Mouse (Mus musculus) layer of hippocampus, adult 9-10 months (tissue): Measurements from ENCODE around the gene Tyw5.

Experiments
- DNase-seq: peaks from one replicate; pipeline ENCODE4 v3.0.0; 2022; ENCODE audit warnings: low spot score

Tyw5 gene

DNA sequence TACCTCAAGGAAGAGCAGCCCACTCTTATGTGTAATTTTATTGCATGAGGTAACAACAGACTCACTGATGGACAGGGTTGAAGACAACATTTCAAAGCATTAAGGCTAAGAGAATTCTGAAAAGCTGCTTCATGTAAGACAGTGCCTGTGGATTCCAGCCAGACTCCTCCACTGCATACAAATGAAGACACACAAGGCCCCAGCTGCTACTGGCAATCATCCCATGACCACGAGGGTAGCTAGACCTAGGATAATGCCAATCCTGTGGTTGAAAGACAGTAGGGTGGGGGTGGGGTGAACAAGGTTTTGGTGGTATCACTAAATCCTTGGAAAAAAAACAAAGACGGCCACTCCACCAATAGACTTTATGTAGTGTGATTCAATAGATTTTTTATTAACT, 19.0 kb downstream of the Tyw5 start:
- peak; percentile 50 for DNase-seq

DNA sequence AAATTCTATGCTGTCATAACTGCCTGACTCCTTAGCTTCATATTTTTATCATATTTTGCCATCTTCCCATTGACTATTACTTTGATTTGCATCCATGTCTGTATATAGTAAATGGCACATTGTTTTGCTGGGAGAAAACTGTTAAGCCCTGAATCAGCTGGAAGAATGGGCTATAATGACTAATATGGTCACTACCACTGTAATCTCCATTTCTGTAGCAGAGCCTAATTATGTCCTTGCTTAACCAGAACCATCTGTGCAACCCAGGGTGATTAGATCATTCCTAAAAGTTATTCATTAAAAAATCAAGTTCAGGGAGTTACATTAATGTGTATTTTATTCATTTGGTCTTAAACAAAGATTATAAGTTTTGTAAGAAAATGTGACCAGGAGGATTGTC, 20.4 kb downstream of the Tyw5 start:
- DNase-seq: no peak

DNA sequence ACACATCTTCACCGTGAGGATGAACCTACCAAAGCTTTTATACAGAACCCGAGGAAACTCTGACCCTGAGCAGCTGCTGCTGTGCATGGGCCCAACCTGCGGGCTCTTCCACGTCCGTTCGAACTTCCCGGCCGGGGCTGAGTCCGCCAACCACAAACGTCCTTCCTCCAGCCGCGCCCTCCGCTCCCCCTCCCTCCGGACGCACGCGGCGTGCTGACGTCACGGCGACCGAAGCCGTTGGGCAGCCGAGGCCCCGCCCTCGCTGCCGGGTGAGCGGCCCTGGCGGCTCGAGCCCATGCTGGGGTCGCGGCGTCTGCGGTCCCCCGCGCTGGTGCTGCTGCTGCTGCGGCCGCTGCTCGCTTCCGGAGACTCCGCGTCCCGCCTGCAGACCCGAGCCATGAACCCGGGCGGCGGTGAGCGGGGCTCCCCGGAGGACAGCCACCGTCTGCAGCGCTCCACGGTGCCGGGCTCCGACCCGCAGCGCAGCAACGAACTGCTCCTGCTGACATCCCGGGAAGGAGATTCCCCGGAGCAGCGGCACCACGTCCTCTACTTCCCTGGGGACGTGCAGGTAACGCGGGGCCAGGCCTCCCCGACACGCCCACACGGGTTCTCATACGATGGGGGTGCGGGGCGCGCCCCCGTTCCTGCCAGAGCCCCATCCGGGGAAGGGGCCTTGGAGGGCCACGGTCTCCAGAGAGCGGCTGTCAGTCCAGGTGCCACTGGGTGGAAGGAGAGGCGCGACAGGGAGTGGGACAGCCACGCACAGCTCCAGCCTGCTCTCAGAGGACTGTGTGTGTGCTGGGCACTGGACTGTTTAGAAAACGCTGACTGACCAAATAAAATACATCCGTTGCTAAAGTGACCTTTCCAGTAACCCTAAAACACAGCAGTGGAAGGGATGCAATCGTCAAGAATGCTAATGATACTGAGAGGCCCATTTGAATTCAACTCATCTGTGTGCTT, 29.2 kb downstream of the Tyw5 start, which contains the start of gene 1700066M21Rik:
Gene 1700066M21Rik (plus strand): TSS at position 245 of the 966 bp plus-strand sequence.
- DNase-seq: peak; percentile 80

DNA sequence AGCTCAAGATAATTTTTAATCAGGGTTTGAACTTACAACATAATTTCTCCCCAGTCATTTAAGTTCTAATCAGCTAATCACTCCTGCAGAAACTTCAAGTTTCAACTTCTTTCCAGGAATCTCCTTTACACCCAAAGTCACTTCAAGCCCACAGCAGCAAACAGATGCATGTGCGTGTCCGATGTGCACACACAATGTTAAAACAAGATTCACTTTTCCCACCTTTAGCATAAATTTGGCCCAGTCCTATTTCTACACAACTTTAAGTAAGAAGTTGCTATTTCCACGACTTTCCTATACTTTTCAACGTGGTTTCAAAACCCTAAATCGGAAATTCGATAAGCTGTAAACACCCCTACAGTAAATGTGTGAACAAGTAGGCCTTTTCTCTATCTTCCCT, 30.1 kb downstream of the Tyw5 start:
- no peak for DNase-seq

DNA sequence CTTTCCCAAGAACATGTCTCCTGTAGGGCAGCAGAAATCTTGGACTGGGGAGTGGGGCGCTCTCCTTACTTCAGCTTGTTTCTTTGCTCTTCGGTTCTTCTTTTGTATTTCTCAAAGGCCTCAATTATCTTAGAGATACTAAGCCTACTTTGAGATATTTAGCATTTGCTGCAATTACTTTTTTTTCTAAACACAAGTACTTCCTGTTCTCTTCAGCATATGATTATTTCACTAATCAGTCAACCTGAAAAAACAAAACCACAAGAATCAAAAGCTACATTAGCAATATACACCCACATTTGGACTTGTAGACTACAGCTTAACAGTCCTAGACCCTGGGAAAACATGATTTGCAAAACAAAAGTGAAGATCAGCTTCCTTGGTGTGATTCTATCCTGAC, 31.6 kb downstream of the Tyw5 start:
- no peak for DNase-seq

DNA sequence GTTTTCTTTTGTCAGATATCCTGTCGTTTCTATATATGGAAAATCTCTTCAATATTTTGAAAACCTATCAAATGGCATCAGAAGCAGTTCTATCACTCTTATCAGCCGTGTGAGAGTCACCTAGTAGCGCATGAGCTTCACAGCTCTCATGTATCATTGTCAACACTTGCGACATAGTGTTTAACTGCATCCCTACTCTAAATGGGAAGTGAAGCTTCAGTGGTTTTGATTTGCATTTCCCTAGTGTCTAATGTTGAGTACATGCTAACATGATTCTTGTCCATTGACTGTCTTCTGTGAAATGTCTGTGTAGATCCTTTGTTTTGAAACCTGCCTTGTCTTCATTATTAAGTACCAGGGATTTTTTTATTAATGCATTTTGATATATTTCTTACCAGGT, 36.5 kb downstream of the Tyw5 start:
- DNase-seq: no peak

DNA sequence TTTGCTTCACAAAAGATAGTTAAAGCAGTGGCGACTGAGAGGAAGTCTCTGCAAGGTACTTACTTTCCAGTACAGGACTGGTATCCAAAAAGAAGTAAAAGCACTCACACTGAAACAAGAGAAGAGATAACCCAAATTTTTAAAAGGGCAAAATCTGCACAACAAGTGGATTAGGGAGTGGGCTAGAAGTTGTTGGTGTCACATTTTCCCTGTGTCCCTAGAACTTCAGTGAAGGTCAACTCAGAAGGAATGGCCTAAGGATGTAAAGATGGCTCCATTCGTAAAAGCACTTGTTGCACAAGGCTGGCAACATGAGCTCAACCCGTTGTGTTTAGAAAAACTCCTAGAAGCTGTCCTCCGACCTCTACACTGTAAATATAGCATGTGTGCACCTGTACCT, 37.8 kb downstream of the Tyw5 start:
- no peak for DNase-seq

DNA sequence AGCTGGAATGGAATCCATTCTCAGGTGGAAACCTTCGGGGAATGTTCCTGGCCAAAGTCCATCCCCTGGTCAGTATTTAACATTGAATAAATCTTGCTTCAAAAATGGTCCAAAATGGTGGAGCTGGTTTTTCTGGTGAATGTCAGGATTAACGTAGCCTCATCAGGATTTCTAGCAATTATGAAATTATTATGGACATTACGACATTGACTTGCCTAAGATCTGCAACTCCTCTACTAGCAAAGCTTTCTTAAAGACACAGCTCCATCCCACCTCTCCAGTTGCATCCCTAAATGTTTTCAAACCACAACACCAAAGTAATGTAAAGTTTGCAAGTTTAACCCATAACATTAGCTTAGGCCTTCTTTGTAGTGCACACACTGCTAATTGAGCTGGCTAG, 39.5 kb downstream of the Tyw5 start:
- no peak for DNase-seq

DNA sequence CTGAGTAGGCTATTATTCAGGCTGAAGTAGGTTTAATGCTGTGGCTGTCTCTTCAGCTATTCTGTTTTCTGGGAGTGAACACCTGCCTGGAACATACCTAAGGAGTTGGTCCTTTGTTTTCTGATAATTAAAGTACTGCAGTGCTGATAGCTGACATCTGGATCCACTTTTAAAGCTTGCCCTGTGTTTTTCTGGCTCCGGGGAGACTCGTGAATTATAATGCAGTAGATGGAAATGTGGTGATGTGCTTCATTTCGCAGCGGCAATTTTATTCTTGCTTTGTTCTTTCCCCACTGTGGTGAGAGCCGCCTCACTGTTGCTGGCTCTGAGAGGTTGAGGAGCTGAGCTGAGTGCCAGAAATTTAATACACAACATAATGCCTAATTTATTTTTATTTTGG, 48.4 kb downstream of the Tyw5 start:
- DNase-seq: no peak

DNA sequence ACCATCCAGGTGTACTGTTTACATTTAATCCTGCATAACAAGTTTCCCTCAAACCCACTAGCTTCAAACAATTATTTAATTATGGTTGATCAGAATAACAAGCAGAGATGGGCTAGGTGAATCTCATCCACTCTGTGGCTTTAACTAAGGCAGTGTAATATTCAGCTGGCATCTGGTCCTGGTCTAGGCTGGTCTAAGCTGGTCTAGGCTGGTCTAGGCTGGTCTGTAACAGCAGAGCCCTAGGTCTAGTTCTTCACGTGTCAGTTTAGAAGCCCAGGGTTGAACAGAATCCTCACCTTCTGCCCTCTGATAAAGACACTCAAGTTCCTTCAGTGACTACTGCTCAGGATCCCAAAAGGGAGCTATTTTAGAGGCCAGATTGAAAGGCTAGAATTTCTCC, 55.0 kb downstream of the Tyw5 start:
- DNase-seq: no peak

DNA sequence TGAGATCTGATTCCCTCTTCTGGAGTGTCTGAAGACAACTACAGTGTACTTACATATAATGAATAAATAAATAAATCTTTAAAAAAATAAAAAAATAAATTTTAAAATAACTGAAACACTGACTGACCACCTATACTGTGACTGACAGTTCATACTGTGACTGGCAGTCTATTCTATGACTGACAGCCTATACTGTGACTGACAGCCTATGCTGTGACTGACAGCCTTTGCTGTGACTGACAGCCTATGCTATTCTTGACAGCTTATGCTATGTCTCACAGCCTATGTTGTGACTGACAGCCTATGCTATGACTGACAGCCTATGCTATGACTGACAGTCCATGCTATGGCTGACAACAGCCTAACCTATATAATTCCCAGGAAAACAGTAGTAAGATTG, 59.4 kb downstream of the Tyw5 start:
- no peak for DNase-seq

DNA sequence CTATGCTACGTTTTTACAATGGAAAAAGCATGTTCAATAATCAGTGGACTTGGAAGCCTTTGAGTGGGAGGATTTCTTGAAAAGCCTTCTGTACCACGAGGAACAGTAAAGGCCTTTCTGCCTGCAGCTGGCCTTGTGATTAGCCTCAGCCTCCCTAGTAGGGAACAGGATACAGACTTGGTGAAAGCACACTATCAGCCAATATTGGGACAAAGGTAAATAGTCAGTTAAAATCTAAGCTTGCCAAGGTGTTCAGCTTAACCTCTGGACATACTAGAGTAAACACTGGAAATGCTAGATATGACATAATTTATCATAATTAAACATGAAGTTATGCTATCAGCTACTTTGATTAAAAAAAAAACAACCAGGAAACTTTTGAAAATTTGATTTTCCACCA, 65.7 kb downstream of the Tyw5 start:
- DNase-seq: no peak

DNA sequence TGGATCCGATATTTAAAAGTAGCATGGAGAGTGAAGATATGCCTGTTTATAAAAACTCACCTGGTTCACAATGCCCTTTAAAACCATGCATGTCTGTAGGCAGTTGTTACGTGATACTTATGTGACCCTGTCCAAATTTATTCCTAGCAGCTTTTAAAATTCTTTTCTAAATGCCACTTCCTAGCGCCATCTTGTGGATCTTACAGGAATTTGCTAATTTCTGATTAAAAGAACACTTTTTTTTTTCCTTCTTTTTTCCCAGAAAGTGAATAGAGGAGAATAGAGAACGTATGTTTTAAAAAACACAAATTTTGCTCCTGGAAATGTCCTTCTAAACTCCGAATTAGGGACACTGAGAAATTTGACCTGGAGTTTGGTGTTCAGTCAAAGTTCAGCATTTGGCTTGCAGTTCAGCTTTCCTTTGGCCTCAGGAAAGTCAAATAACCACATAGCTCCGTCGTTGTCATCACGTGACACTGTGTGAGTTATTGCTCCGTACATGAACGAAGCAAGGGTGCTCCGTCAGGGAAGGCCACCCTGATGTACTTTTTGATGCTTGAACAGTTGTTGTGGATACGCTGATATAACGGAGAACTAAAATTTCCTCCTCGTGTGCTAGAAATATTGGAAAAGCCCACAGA, 67.6 kb downstream of the Tyw5 start:
- peak; percentile 10 for DNase-seq
